Mouse (Mus musculus) brain, embryonic 14.5 days (tissue): ENCODE measurements at regions not wholly inside any gene's neighbourhood (a gene's known extent, or its start where the extent isn't known, plus 50 kb on each side); places are given as distances from the start of the nearest gene placed in this dataset.

Source experiments
- CTCF ChIP-seq: fragments of 200-500 bp; IDR thresholded peaks from 2 replicates; pipeline ENCODE4 v1.5.1; 2012; ENCODE audit warnings: inconsistent platforms, mild to moderate bottlenecking, moderate library complexity, borderline replicate concordance; ENCODE audit not compliant: insufficient read depth, insufficient read length; ENCODE audit errors: extremely low read depth
- POLR2A ChIP-seq: fragments of 200-500 bp; IDR thresholded peaks from 2 replicates; pipeline ENCODE4 v1.6.1; 2012; ENCODE audit warnings: mild to moderate bottlenecking, inconsistent platforms, borderline replicate concordance; ENCODE audit not compliant: poor library complexity, insufficient read depth, insufficient read length, severe bottlenecking; ENCODE audit errors: extremely low read depth

DNA sequence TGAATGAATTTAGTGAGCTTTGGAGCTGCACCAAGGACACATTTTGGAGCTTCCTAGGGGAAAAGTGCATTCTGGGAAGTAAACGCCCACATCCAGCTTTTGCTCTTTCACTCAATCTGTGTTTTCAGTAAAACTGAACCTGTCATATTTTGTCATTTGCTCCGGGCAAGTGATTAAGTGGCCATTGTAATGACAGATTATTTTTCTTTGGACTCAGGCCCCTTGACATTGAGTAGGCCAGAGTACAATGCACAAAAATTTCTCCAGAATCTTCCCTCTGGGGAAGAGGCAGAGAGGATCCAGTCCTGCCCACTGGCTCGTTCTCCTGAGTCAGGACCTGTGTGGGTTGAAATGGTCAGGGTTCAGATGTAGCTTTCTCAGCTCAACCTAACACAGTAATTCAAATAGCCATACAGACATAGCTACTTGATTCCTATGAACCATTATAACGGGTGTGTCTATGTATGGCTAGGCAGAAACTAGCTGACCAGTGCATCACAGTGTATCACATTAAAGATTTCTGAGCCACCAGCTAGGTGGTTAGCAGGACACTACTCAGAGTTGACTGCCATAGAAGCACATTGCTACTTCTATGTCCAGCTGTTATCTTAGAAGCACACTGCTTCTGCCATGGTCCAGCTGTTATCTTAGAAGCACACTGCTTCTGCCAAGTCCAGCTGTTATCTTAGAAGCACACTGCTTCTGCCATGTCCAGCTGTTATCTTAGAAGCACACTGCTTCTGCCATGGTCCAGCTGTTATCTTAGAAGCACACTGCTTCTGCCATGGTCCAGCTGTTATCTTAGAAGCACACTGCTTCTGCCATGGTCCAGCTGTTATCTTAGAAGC is 129.9 kb downstream of the Mtx2 start:
- TF ChIP-seq CTCF: no peak
- no peak for TF ChIP-seq POLR2A
